Mouse (Mus musculus): ENCODE measurements around the gene Cdca3. TPM values are rescaled to one million over a fixed set of nuclear protein-coding genes. Genes with fewer than 3 reads are reported as not detected.
A peak's percentile ranks its signal among the peaks of the same experiment; 100 is the strongest.
"Not testable (repeated sequence)": the region's sequence is repeated elsewhere in the genome, so short reads cannot be mapped to it uniquely, and the experiment has no call there.

Cdca3 gene
- polyA plus RNA-seq, 1 experiment from 2014 or later = 85.1 TPM

- ATAC-seq (replicated peaks; ENCODE audit: low FRiP score, low read depth) = no peak
- Histone ChIP-seq H3K9ac (ENCODE audit: low read depth, low read length) (no peak overlapping the region), H3K36me3 (ENCODE audit: insufficient read depth, low read length) (peaks cover 84% of the 10 kb centered on the region), H3K4me2 (ENCODE audit: low read length) (no peak overlapping the region), H3K9me3 (replicated peaks; ENCODE audit: low read length) (no peaks in the 10 kb centered on the region), H3K27ac (no peak overlapping the region), H3K27me3 (ENCODE audit: insufficient read depth, low read length) (no peaks in the 10 kb centered on the region), H3K4me1 (replicated peaks; ENCODE audit: insufficient read depth, low read length) (no peaks in the 10 kb centered on the region), H3K4me3 (replicated peaks; ENCODE audit: low read depth, low read length) (no peak overlapping the region)
- no peak for DNase-seq (ENCODE audit: low spot score)
- WGBS = 97% methylated on average over 4 of the region's 4 CpGs
- no peak for TF ChIP-seq CTCF (IDR thresholded peaks at IDR 0.05; ENCODE audit: low read depth)
Observed at GRCm38 (mm10) chr6:124822049-124822448, 7.3 kb upstream of the Cdca3 start.

GRCm38 (mm10) chr6:124828101-124828592, 1.2 kb upstream of the Cdca3 start:
- WGBS = 17% methylated on average over 10 of the region's 10 CpGs
- ATAC-seq (replicated peaks; ENCODE audit: low FRiP score, low read depth) = no peak

GRCm38 (mm10) chr6:124829799-124830700, 703 bp downstream of the Cdca3 start:
- Histone ChIP-seq H3K9ac (ENCODE audit: low read depth, low read length) (peak overlapping the region; percentile 70), H3K4me1 (replicated peaks; ENCODE audit: insufficient read depth, low read length) (peaks cover 5% of the 10 kb centered on the region; the same call in 1 of the 2 replicates), H3K27me3 (ENCODE audit: insufficient read depth, low read length) (no peaks in the 10 kb centered on the region), H3K36me3 (ENCODE audit: insufficient read depth, low read length) (peaks cover 9% of the 10 kb centered on the region), H3K27ac (peak overlapping the region; percentile 92), H3K9me3 (replicated peaks; ENCODE audit: low read length) (no peaks in the 10 kb centered on the region), H3K4me3 (replicated peaks; ENCODE audit: low read depth, low read length) (peak overlapping the region; percentile 67), H3K4me2 (ENCODE audit: low read length) (peak overlapping the region; percentile 74)
- ATAC-seq (replicated peaks; ENCODE audit: low FRiP score, low read depth) (peak; percentile 87), DNase-seq (ENCODE audit: low spot score) (peak; percentile 98)
- TF ChIP-seq CTCF (IDR thresholded peaks at IDR 0.05; ENCODE audit: low read depth) = peak; percentile 21; the same call in 1 of the 2 replicates
- WGBS = under 1% methylated on average over 38 of the region's 38 CpGs

More at GRCm38 (mm10) chr6:124828101-124828592, 1.2 kb upstream of the Cdca3 start:
- H3K36me3 ChIP-seq (ENCODE audit: insufficient read depth, low read length) = peaks cover 28% of the 10 kb centered on the region
- no peaks in the 10 kb centered on the region for H3K27me3 ChIP-seq (ENCODE audit: insufficient read depth, low read length)
- DNase-seq (ENCODE audit: low spot score) = peak; percentile 61
- peak; percentile 23; the same call in 1 of the 2 replicates for TF ChIP-seq CTCF (IDR thresholded peaks at IDR 0.05; ENCODE audit: low read depth)
- H3K9me3 ChIP-seq (replicated peaks; ENCODE audit: low read length) = no peaks in the 10 kb centered on the region
- peaks cover 5% of the 10 kb centered on the region; the same call in 1 of the 2 replicates for H3K4me1 ChIP-seq (replicated peaks; ENCODE audit: insufficient read depth, low read length)
- H3K9ac ChIP-seq (ENCODE audit: low read depth, low read length) = peak overlapping the region; percentile 52
- H3K4me2 ChIP-seq (ENCODE audit: low read length) = peak overlapping the region; percentile 89
- peak overlapping the region; percentile 67 for H3K4me3 ChIP-seq (replicated peaks; ENCODE audit: low read depth, low read length)
- H3K27ac ChIP-seq = peak overlapping the region; percentile 38; the same call in 1 of the 2 replicates

- H3K9ac ChIP-seq (ENCODE audit: low read depth, low read length); H3K9me3 ChIP-seq (replicated peaks; ENCODE audit: low read length); H3K27me3 ChIP-seq (ENCODE audit: insufficient read depth, low read length); DNase-seq (ENCODE audit: low spot score); H3K27ac ChIP-seq; H3K4me3 ChIP-seq (replicated peaks; ENCODE audit: low read depth, low read length); H3K36me3 ChIP-seq (ENCODE audit: insufficient read depth, low read length); ATAC-seq (replicated peaks; ENCODE audit: low FRiP score, low read depth): not testable (repeated sequence)
- 96% methylated on average over 4 of the region's 4 CpGs for WGBS
- peaks cover 10% of the 10 kb centered on the region; the same call in 1 of the 2 replicates for H3K4me1 ChIP-seq (replicated peaks; ENCODE audit: insufficient read depth, low read length)
- 0 out of 2 replicates have a peak overlapping the region, but pooled peaks have one; percentile 74 for H3K4me2 ChIP-seq (ENCODE audit: low read length)
Observed at GRCm38 (mm10) chr6:124831199-124831598, 1.9 kb downstream of the Cdca3 start.

GRCm38 (mm10) chr6:124831649-124832048, 2.3 kb downstream of the Cdca3 start:
- Histone ChIP-seq H3K4me1 (replicated peaks; ENCODE audit: insufficient read depth, low read length) (peaks cover 10% of the 10 kb centered on the region; the same call in 1 of the 2 replicates), H3K9ac (ENCODE audit: low read depth, low read length) (no peak overlapping the region), H3K27me3 (ENCODE audit: insufficient read depth, low read length) (no peaks in the 10 kb centered on the region), H3K36me3 (ENCODE audit: insufficient read depth, low read length) (no peaks in the 10 kb centered on the region), H3K4me3 (replicated peaks; ENCODE audit: low read depth, low read length) (no peak overlapping the region), H3K9me3 (replicated peaks; ENCODE audit: low read length) (no peaks in the 10 kb centered on the region), H3K27ac (no peak overlapping the region), H3K4me2 (ENCODE audit: low read length) (no peak overlapping the region)
- 91% methylated on average over 8 of the region's 8 CpGs for WGBS
- TF ChIP-seq CTCF (IDR thresholded peaks at IDR 0.05; ENCODE audit: low read depth) = no peak
- DNase-seq (ENCODE audit: low spot score) = no peak
- ATAC-seq (replicated peaks; ENCODE audit: low FRiP score, low read depth) = no peak

GRCm38 (mm10) chr6:124834512-124835081, 5.2 kb downstream of the Cdca3 start:
- Histone ChIP-seq H3K9ac (ENCODE audit: low read depth, low read length) (no peak overlapping the region), H3K4me3 (replicated peaks; ENCODE audit: low read depth, low read length) (no peak overlapping the region), H3K9me3 (replicated peaks; ENCODE audit: low read length) (no peaks in the 10 kb centered on the region), H3K4me1 (replicated peaks; ENCODE audit: insufficient read depth, low read length) (peaks cover 8% of the 10 kb centered on the region; the same call in 1 of the 2 replicates), H3K4me2 (ENCODE audit: low read length) (no peak overlapping the region), H3K27ac (no peak overlapping the region), H3K36me3 (ENCODE audit: insufficient read depth, low read length) (no peaks in the 10 kb centered on the region), H3K27me3 (ENCODE audit: insufficient read depth, low read length) (no peaks in the 10 kb centered on the region)
- ATAC-seq (replicated peaks; ENCODE audit: low FRiP score, low read depth) (no peak), DNase-seq (ENCODE audit: low spot score) (no peak)
- WGBS = 91% methylated on average over 6 of the region's 6 CpGs
- TF ChIP-seq CTCF (IDR thresholded peaks at IDR 0.05; ENCODE audit: low read depth) = no peak
